Mouse (Mus musculus): ENCODE results near the gene Prkar1b.

Prkar1b gene

DNA sequence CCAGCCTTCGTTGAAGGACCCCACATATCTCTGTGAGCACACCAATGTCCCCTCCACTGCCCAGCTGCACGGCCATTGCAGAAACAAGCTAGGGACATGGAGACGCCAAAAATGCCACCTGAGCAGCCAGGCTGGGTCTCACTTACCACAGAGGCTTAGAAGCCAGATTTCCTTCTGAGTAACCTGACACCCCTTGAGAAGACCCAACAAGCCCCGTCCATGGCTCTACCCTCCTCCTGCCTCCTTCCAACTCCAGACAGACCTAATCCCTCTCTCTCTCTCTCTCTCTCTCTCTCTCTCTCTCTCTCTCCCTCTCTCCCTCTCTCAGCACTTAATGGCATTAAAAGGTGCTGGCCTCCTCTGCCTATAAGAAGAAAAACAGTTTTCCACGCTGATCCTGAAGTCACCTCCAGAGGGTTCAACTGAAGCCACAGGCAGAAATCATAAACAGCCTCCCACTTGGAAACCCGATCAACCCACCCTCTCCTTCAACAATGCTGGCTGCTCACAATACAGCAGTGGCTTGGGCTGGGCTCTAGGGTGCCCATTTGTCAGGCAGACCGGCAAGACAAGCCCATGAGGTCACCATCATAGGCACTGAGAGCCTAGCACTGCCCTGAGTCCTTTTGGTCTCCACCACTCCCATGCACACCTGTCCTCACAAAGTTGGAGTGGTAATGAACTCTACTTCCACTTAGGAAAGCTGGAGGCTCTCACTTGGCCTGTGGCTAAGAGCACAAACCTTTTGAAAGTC lies 82.8 kb downstream of the Prkar1b start:
- no peak for DNase-seq (ENCODE audit: low spot score in 2 of 2)

DNA sequence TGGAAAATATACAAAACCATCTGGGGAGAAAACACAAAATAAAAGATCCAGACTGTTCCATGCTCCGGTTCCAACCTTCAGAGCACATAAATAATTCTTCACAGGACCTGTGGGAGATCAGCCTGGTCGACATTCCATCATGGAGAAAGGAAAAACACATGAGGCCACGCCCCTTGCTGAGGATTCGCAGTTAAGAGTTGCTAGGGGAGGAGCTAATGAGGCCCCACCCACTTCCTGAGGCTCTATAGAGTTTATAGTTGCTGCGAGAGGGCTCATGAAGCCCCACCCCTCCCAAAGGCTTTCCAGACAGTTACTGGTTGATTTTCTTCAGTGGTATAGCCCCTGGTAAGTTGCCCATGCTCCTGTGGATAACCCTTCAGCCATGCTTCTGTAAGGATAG lies 85.2 kb downstream of the Prkar1b start:
- no peak for DNase-seq (ENCODE audit: low spot score in 2 of 2)

DNA sequence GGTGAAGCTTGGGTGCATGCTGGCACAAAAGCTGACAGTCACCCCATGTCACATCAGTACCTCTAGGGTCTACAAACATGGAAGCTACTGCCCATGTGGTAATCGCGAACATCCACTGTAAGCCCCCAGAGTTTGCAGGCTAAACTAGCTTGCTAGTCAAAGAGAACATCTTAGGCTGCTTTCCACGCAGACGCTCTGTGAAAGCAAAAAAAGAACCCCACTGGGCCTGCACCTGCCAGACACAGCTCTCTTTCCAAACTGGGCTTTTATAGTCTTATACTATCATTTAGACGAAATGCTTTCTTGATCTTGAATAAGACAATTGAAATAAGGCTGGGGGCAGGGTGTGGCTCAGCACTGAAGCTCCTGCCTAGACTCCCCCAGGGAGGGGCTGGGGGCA lies 88.1 kb downstream of the Prkar1b start:
- no peak for DNase-seq (ENCODE audit: low spot score in 2 of 2)

DNA sequence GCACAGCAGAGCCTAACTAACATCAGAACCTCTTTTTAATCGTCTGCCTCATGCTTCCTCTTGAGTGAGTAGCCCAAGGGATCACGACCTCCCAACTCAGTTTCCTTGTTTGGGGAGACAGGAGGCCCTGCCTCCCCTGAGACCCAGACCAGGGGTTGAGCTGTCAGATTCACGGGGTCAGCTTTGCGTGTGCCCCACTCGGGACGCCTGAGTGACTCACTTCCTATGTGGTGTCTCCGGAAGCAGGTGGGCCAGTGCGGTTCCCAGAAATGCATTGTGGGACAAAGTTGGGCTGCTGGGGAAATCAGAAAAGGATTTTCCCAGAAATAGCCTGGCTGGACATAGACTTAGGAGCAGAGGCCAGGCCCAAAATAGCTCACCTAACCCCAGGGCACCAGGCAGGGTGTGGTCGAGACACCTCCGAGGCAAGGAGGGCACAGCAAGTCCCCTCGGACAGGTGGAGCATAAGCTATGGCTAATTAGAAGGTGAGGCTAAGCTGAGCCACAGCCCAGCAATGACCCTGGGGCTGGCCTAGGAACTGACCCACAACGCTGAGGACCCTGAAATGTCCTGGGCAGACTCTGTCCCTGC lies 89.2 kb downstream of the Prkar1b start:
- no peak for DNase-seq (ENCODE audit: low spot score in 2 of 2)

DNA sequence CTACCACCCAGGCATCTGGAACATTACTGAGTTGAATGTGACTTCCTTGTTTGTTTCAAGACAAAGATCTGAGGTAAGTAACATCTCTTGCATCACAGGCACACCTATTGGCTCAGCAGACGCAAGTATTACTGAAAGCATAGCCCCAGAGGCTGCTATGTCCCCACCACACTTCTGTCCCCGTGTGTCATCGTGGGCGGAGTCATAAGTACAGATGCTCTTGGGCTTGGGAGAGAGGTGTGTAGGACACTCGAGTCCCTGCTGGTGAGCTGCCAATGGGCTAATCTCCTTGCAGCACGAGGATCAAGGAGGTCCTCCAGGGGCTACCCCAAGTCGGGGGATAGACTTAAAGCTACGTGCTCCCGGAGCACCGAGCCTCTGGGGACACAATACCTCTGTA lies 96.6 kb downstream of the Prkar1b start:
- no peak for DNase-seq (ENCODE audit: low spot score in 2 of 2)

DNA sequence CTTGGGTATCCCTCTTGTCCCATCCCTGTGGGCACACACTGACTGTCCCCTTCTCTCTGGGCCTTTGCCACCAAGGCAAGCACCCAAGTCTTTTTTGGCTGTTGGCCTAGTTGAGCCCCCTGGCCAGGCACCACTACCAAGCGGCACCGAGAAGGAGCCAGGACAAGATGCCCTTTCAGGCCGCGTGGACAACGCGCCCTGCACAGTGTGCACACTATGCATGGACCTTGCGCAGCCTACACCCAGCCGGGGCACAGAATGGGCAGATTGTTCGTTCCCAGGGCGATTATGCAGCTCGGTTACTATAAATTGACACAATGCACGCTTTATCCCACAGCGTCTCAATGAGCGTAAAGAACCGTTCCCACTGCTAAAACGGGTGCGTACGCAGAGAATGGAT lies 98.5 kb downstream of the Prkar1b start:
- DNase-seq (ENCODE audit: low spot score in 2 of 2) = no peak

DNA sequence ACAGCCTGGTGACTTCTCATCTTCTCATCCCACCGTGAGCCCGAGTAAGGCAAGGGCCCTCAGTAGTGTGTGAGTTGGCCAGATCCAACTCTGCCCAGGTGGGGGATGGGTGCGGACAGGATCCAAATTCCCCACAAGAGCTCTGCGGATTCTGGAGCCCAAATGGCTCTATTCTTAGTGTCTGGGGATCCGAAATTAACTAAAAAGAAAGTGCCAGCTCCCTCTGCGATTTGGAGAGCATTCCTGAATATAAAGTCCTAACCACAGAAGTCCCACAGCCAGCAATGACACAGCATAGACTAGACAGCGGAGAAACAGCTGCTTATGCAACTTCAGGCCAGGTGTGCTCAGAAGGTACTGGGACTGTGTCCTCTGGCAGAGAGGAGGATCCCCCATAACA lies 100.4 kb downstream of the Prkar1b start:
- no peak for DNase-seq (ENCODE audit: low spot score in 2 of 2)

DNA sequence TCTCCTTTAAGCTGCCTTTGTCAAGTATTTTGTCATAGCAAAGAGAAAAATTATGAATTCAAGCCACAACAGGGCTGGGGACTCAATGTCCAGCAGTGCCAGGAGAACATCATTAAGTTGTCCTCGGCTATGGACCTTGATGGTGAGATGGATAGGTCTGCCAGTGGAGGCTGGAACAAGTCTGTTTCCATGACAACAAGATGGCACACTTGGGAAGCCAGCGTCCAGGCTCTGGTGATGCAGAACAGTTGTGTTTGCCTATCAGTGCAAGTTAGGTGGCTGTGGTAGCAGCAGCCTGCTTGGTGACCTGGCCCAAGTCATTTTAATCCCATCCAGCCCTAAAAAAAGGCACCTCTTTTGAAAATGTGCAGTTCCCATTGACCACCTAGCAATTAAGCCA lies 102.6 kb downstream of the Prkar1b start:
- DNase-seq (ENCODE audit: low spot score in 2 of 2) = no peak

DNA sequence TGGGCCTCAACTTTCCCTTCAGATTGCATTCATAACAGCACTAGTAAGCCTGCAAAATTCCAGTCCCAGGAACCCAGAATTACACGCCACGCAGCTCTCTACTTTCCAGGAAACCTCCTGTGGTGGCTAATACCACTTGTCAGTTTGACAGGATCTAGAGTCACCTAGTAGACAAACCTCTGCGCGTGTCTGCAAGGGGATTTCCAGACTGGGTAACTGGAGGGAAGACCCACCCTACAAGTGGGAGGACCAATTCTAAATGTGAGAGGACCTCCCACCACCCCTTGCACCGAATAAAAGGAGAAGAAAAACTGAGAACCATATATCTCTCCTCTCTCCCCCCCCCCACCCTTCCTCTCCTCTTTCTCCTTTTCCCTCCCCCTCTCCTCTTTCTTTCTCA lies 103.2 kb downstream of the Prkar1b start:
- no peak for DNase-seq (ENCODE audit: low spot score in 2 of 2)

DNA sequence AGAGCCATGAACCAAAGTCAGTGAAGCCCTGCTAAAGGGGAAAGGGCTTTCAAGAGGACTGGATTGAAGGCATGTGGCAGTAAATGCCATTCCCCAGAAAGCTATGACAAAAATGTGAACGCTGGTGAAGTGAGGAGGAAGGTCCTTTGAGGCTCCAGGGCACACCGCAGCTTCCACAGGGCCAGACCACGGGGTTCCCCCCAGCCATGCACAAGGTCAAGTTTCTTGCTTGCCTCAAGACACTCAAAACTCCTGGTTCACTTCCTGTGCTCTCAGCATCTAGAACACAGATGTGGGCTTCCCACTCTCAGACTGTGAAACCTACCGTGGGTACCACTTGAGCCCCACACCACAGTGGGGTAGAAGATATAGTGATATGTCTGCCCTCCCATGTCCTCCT lies 106.3 kb downstream of the Prkar1b start:
- DNase-seq (ENCODE audit: low spot score in 2 of 2) = no peak

DNA sequence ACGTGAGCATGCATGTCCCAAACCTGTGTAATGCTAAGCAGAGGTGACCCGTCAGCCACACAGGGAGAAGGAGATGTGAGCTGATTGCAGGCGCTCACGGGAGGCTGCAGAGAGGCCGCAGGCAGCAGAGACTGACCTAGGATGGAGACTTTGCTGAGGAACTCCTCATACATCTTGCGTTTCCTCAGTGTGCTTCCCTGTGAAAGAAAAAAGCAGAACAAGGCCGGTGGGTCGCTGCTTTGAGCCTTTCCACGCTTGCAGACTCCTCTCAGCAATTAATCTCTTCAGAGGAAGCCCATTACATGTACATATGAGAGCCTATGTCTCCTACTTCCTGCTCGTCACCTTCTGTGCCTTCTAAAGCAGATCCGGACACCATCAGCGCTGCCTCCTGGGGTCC lies 107.5 kb downstream of the Prkar1b start:
- no peak for DNase-seq (ENCODE audit: low spot score in 2 of 2)

DNA sequence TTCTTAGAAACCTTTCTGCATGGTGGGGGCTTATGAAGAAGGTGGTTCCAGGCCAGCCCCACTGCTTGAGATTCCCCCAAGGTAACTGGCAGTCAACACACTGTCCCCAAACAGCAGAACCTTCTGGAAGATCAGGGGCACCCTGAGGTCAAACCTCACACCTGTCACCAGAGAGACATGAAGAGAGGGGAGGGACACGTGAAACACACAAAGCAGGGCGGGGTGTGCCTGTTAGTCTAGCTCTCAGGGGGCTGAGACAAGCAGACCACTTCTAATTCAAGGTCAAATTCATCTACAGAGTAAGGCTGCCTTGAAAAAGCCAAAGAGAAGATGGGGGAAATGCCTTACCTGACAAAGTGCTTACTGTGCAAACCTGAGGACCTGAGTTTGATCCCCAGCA lies 114.6 kb downstream of the Prkar1b start:
- DNase-seq (ENCODE audit: low spot score in 2 of 2) = no peak

DNA sequence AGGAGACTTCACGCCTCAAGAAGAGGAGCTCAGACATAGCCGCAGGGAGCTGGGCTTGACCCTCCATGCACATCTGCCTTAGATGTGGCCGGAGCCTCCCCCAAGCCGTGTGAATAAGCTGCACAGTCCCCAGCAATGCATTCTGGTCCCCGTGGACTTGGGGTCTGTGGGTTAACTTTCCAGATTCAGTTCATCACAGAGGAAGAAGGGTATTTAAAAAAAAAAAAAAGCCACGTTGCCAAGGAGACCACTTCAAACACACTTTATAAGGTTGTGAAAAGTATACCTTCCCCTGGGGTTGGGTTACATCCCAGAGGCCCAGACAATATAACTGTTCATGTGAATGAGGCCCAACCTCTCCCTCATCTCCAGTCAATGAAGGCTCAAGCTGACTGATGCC lies 115.1 kb downstream of the Prkar1b start:
- no peak for DNase-seq (ENCODE audit: low spot score in 2 of 2)

DNA sequence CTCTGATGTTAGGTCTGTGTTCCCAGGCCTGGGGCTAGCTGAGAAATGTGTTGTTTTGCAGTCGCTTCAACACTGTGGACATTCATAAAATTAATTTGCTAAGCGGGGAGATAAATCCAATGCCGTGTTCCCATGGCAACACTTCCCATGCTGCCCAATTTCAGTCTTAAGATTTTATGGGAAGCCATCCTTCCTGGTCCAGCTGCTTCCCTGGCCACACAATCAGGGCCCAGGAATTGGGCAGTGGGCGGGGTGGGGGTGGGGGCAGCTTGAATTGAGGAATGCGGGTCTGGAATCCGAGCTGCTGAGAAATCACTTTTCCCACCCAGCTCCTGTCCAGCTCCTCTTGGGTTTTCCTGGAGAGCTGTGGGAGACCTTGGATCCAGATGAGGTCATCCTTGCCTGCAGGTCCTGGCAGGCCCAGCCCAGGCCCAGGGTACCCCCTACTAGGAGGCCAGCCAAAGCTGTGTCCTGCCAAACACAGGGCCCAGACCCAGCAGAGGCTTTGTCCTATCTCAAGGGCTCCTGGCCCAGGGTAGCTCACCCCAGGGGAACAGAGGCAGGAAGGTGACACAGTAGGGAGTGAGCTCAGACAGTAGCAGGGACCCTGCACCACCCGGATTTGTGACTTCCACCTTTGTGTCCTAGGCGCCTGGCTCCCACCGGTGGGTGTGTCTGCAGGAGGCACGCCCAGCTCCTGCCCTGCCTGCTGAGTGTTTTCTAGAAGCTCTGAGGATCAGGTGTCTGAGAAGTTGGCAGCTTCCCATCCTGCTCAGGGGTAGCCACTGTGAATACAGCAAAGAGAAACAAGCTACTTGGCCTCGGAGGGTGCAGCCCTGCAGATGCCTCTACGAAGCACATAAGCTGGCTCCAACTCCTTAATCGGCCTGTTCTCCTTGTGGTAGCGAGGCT lies 116.1 kb downstream of the Prkar1b start:
- no peak for DNase-seq (ENCODE audit: low spot score in 2 of 2)

DNA sequence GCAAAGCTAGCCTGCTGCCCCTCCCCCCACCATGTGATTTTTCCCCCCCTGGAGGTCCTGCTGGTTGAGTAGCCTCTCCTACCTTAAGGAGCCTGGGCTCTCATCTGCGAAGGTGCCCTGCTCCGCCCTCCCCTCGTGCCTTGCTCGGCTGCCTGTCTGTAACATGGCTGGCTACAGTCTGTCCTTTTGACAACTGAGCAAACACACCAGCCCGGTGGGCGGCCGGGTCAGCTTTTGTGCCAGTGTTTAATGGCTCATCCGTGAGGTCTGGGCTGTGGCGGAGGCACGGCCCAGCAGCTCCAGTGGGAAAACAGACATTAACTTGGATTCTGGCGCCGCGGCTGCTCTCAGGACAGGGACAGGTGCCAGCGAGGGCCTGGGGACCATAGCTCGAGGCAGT lies 122.2 kb downstream of the Prkar1b start:
- DNase-seq (ENCODE audit: low spot score in 2 of 2) = no peak

DNA sequence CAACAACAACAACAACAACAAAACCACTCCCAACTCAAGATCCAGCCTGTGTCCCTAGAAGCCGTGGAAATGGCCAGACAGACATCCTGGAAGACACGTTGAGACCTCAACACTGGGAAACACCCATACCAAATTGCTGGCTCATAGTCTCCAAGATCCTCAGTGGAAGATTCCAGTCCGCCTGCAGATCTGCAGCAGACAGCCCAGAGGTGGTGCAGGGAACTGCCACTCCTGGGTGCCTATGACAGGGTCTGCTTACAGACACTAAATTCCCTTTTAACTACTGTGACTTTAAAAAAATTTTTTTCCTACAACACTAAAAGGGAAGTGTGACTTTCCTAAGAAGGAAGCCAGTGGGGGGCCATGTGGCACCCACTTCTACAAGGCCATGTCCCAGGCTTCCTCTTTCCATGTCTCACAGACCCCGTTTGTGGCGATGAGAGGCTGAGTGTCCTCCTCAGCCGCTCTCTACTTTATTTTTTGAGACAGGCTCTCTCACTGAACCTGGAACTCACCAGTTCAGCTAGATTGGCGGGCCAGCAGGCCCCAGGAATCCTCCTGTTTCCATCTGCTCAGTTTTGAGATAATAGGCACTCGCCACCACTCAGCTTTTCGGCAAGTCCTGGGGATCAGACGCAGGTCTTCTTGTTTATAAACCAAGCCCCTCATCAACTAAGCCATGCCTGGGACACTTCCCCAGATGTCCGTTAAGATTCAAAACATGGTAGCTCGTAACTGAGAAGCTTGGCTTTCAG lies 125.3 kb downstream of the Prkar1b start:
- peak; percentile 17 to 29 for DNase-seq (ENCODE audit: low spot score in 2 of 2)

DNA sequence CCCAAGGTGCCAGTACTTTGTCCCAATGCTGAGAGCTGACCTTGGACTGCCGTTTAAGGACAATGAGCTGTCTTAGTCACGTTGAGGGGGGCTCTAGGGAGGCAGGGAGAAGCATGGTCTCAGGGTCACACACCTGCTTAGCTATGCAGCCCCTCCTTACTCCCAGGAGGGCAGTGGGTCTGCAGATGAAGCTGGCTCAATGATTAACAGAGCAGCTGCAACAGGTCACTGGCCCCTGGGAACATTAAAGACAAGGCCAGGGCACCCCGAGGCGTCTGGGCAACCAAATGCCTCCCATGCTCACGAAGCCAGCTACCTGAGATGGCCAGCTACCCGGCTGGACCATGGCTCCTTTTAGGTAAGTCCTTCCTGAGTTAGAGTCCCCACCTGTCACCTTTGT lies 129.2 kb downstream of the Prkar1b start:
- no peak for DNase-seq (ENCODE audit: low spot score in 2 of 2)

DNA sequence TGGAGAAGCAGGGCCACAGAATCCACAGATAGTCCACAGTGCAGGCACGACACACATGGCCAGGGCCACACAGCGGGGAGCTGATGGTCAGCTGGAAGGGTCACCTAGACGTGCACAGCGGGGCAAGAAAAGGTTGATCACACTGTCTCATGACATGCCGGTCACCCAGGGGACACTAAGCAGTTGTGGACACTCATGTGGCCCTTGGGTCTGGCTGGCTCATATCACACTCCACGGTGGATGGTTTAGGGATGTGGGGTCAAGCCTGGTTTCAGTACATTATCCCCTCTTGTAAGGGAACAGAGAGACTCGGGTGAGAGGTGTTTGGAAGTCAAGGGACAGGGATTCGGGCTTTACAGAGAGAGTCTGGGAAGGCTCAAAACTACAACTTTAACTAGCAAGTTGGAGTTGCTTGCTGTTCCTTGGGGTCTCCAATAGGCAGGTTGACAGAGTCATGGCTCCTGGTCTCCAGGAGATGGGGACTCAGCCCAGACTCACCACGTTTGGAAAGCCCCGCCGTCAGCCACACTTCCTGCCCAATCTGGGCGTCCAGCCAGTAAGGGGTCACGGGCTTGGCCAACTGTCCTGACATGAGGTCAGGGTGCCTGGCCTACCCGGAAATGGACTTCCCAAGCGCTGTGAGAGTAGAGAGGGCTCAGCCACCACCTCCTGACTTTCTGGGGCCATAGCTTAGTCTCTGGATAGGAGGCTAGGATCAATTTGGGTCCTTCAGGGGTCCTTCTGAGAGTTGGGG lies 132.3 kb downstream of the Prkar1b start:
- peak; percentile 53 to 60 for DNase-seq (ENCODE audit: low spot score in 2 of 2)

DNA sequence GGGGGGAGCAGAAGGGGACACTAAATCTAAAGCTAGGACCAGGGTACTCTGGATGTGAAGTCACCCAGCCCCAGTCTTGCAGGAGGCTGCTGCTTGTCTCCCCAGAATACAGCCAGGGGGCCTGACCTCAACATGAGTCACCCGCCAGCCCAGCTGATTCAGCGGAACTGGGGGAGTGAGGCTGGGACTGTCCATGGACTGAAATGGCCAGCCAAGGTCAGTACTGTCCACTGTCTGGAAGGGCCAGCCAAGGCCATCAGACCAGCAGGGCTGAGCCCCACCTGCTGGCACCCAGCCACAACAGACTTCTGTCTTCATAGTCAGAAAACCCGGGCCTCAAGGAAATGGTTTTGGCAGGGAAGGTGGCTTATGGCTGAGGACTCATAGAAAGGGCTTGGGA lies 134.7 kb downstream of the Prkar1b start:
- peak; percentile 45 for DNase-seq (ENCODE audit: low spot score in 2 of 2)

DNA sequence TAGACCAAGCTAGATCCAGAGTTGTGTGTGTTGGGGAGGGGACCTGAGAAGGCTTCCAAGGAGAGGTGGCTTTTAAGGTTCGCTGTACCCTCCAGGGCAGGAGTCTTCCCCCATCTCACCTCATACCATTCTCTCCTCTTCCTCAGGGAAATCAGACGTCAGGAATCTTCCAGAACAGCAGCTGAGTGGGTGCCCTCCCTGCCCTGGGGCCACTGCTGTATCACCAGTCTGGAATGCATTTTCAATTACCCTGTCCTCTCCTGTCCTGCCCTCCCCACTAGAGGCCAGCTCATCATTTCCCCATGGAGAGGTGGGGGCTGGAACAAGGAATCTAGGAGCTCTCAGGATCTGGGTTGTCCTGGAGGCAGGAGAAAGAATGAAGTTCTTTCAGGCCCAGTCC lies 139.2 kb downstream of the Prkar1b start:
- DNase-seq (ENCODE audit: low spot score in 2 of 2) = no peak

DNA sequence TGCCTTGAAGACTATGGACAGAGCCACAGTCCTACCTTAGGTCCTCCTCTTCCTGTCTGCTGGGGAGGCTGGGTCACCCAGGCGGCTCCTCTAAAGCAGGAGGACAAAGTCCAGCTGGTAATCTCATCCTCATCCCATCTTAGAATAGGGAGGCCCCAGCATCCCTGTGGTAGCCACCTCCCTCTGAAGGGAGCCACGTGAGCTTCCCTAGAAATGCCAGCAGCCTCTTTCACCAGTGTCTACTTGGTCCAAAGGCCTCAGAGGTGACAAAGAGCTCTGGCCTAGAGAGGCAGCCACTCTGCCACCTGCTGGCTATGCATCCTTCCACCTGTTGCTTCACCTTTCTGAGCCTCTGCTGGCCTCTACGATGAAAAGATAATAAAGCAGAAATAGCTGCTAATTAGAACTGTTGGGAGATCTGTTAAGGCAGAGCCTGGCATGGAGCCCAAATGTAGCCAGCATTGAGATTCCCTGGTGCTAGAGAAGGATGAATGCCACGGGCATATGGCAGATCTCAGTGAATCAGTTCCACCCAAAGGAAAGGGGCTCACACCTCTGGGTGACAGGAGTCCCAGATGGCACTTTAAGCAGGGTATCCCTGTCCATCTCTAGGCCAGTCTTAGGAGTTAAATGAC lies 142.5 kb downstream of the Prkar1b start:
- no peak for DNase-seq (ENCODE audit: low spot score in 2 of 2)

Measured in spleen, postnatal 36 days (tissue).